Mouse (Mus musculus) urinary bladder, postnatal 14 days (tissue): ENCODE results near the gene Pex12.
A peak's percentile ranks its signal among the peaks of the same experiment; 100 is the strongest.
"Not testable (repeated sequence)": the region's sequence is repeated elsewhere in the genome, so short reads cannot be mapped to it uniquely, and the experiment has no call there.

ENCODE experiments used
- DNase-seq: peaks from one replicate; pipeline ENCODE4 v3.0.0; 2021; ENCODE audit warnings: low spot score

The Pex12 gene

DNA sequence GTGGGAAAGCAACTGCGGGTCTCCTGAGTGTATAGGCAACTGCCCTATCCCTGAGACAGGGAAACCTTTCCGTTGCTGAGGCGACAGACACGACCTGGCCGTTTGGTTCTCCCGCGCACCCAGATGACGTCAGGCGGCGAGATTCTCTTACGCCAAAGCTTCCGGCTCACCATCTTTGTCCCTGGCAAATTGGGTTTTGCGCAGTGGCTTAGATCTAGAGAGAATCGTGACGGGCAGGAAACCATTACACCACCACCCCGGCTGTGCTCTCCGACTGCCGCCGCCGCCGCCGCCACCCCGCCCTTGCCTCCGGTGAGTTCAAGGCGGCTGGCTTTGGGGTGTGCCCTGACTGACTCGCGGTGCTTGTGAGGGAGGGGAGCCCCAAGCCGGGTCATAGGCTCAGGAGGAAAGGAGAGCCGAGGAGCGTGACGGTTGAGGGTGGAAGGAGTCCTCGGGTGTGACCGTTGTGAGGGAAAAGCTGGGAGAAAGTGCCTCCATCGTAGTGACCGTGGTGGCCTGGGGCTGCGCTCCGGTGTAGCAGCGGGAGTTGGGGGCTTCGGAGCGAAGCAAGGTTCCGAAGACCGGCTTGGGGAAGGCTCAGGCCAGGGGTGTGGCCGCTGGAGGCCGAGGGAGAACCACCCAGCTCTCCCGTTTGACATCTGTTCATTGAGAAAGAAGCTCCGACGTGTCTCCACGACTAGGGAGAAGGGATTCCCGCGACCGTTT is at the start of gene Pex12:
Gene Pex12, minus strand, starts transcription at position 61 of the 726 bp plus-strand sequence.
- peak; percentile 94 for DNase-seq

DNA sequence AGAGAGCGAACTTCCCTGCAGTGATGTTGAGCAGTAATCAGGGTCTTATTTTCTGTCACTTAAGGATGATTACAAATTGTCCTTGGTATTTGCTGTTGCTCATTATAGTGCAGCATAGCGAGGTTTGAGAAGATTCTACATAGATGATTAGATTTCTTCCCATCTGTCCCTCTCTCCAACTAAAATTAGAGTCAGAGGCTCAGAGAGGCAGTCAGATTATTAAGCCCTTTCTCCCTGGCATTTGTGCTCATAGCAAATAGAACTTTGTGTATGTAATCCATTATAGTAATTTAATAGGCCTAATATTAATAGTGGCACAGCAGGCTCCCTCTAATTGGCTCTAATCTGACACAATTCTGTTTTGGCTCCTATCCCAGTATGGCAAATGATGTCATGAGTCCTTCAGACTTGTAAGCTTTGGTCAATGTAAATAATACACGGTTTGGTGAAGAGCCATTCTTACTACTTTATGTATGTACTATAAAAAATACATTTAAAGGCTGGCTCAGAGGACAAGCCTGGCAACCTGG is 39.4 kb upstream of the Pex12 start:
- DNase-seq: no peak

DNA sequence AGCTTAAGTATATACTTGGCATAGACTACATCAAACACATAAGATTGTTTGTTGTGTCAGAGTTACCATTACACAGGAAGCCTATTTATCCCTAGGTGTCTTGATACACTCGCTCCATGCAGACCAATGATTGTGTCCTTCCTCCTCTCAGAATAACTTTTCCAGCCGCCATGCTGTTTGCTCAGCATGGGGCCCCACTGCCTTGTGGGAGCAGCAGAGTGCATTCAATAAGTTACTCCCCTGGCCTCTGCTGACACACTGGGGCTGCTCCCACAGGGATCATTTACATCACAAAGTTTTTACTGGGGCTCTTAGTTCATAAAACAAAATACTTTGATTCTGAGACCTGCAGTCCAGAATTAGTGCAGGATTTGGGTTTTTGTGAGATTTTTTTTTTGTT is 37.3 kb upstream of the Pex12 start:
- DNase-seq: no peak

- DNase-seq: no peak
Measured at GRCm38 (mm10) chr11:83335826-83336225, 33.4 kb upstream of the Pex12 start.

DNA sequence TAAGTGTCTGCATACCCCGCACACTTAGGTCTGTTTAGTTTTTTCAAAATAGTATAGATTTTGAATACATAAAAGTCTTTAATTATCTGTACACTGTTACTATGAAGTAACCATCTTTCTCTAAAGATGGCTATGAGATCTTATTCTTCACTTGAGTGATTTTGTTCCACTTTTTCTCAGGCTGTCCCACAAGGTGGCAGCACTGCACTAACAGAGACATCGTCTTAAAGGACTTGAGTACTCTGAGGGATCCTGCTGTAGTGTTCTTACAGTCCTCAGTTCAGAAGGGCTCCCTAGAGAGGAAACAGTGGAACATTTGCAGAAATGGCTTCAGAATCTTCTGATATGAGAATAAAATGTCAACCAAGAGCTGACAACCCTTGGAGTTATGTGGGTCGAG is 25.0 kb upstream of the Pex12 start:
- peak; percentile 51 for DNase-seq

DNA sequence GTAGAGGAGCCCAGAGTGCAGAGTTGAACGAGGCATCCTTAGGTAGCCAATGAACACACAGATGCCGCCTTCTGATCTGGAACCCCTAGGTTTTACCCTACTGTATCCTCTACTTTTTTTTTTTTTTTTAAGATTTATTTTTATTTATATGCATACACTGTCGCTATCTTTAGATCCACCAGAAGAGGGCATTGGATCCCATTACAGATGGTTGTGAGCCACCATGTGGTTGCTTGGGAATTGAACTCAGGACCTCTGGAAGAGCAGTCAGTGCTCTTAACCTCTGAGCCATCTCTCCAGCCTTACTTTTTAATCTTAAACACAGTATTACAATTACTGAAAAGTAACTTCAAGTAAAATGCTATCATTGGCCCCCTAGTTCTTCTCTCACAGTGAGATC is 24.3 kb upstream of the Pex12 start:
- not testable (repeated sequence) for DNase-seq

DNA sequence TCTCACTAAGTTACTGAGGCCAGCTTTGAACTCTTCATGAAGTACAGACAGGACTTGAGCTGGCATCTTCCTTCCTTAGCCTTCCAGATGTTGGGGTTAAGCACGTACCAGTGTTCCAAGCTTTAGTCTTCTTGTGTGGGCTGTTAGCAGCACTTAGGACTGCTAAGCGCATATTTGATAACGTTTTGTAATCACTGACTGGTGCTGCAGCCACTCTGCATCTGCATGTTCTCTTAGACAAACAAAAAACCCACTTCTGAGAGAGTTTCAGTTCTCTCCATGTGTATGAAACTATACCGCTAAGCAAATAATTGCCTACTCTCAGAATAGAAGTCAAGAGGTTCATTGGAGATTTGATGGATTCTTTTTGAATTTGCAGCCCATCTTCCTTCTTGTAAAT is 16.7 kb upstream of the Pex12 start:
- DNase-seq: no peak

- no peak for DNase-seq
Measured at GRCm38 (mm10) chr11:83312471-83312870, 10.1 kb upstream of the Pex12 start.

GRCm38 (mm10) chr11:83306700-83307253 is 4.4 kb upstream of the Pex12 start:
- no peak for DNase-seq

DNA sequence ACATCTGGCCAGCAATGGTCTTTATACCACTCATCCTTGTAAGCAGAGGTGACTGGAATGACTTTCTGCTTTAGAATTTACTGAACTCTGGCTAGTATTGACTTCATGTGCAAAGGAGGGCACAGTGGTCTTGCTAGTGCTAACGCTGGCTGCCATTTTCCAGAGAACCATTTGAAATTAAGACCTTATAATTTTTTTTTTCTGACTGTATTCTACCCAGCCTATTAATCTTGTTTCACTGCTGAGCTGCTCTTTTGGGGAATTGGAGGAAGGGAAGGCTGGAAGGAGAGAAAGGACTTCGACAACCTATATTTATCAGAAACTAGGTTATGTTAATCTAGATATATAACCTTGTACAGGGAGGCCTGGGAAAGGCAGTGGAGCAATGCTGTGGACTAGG is 2.1 kb upstream of the Pex12 start:
- DNase-seq: no peak

DNA sequence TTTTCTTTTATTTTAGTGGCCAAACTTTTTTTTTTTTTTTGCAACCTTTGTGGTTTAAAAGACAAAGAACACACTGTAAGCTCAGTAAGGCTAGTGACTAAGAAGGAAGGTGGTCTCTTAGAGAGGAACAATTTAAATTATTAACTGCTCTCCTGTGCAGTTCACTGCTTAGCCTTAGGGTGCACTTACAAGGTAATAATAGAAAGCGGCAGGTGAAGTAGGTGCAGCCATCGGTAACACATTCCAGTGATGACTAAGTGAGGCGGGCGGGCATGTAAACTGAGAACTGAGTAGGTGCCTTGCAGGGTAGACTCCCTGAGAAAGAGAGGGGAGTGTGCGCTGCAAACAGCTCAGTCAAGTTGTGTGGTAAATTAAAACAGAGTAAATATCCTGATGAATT is 1.4 kb upstream of the Pex12 start:
- DNase-seq: peak; percentile 45

DNA sequence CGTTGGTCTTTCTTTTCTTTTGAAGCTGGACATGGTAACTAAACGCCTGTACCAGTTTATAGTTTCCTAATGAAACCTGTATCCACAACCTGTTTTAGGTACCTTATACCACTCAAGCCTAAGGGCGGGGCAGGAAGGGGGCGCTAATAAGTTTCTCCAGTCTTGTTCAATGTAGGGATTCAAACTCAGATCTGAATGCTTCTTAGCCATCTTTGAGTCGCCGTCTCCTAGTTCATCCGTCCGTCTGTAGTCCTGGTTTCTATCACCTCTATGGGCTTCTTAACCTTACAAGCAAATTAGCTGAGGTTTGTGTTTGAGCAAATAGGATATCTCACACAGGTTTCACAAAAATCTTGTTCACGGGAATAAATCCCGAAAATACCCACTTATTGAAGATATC is 262 bp downstream of the Pex12 start:
- no peak for DNase-seq

GRCm38 (mm10) chr11:83301431-83301831 is 955 bp downstream of the Pex12 start:
- no peak for DNase-seq

- no peak for DNase-seq
Measured at GRCm38 (mm10) chr11:83299724-83300123, 2.7 kb downstream of the Pex12 start.

GRCm38 (mm10) chr11:83298225-83299195 is 3.9 kb downstream of the Pex12 start, which contains the start of gene Ap2b1:
TSS of gene Ap2b1 (plus strand) at chr11:83299024.
- DNase-seq: peak; percentile 92

DNA sequence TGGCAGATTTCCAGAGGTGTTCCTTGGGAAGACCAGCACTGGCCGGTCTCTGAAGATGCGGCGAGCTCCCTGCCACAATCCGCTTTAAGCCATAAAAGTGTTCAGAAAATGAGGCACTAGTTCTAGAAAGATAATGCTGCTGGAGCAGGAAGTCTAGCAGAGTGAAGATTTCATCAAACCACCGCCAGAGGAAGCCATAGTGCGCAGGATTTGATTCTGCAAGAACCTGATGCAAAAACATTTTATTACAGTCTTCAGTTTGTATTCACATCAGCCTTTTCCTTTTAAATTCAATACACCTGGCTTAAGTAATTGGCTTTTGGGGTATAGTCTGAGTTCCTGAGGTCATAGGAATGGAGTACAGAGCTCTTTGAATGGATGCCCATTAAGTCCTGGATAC is 4.6 kb downstream of the Pex12 start:
- DNase-seq: no peak

DNA sequence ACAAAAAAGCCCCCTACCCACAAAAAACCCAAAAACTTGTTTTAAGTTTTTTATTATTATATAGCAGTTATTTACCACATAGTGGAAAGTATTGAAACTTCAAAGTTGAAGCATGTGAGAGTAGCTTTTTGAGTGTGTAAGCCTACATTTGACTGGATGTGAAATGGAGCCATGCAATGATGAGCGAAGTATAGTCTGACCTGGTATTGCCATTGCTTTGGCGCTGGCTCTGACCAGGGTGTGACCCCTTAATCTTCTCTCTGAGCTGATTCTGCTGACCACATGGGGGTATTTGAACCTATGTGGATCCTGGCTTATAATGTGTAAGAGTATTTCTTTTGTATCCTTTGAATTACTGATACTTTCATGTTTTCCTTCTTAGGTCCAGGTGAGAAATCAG is 8.3 kb downstream of the Pex12 start:
- no peak for DNase-seq

GRCm38 (mm10) chr11:83293182-83293581 is 9.2 kb downstream of the Pex12 start:
- no peak for DNase-seq

DNA sequence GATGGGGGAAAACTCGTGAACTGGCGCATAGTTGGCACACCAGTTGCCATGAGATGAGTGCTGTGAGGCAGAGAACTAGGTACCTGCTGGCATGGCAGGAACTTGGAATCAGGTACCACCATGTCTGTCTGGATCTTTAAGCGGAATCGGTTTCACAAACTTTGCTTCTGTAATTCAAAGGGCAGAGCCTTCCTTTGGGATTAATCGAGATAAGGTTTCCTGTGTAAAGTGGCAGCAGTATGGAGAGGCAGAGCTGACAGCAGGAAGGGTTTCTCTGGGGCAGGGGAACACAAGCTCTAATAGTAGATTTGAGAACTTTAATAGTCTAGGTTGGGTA is 10.2 kb downstream of the Pex12 start:
- DNase-seq: no peak

GRCm38 (mm10) chr11:83291375-83292250 is 10.8 kb downstream of the Pex12 start:
- peak; percentile 94 for DNase-seq

- no peak for DNase-seq
Measured at GRCm38 (mm10) chr11:83289633-83290032, 12.8 kb downstream of the Pex12 start.

GRCm38 (mm10) chr11:83289036-83289435 is 13.3 kb downstream of the Pex12 start:
- DNase-seq: no peak
